Mouse (Mus musculus) G1E (cell line): ENCODE measurements around the gene Dync1li2.

Source experiments
- CTCF ChIP-seq: IDR thresholded peaks from 2 replicates; pipeline ENCODE4 v1.5.1; 2012; ENCODE audit warnings: low read depth, low read length, inconsistent platforms, mixed read lengths
- GATA1 ChIP-seq: IDR thresholded peaks from 2 replicates; pipeline ENCODE4 v1.6.1; 2012; ENCODE audit warnings: borderline replicate concordance, low read length, inconsistent platforms, mixed read lengths
- POLR2AphosphoS5 ChIP-seq: IDR thresholded peaks from 2 replicates; pipeline ENCODE4 v1.6.1; 2012; ENCODE audit warnings: low read depth, low read length, inconsistent platforms; ENCODE audit not compliant: insufficient replicate concordance
- TAL1 ChIP-seq: conservative IDR thresholded peaks from 2 replicates; pipeline ENCODE4 v1.6.1; 2012; ENCODE audit warnings: low read depth, low read length, inconsistent platforms, mixed read lengths

GRCm38 (mm10) chr8:104380961-104381411, 61.9 kb downstream of the Dync1li2 start:
- TF ChIP-seq CTCF (no peak), GATA1 (no peak), TAL1 (no peak), POLR2AphosphoS5 (no peak)
